Mouse (Mus musculus) ovary, adult 18-20 months (tissue): ENCODE results near the gene Ifi35.
"Not testable (repeated sequence)": the region's sequence is repeated elsewhere in the genome, so short reads cannot be mapped to it uniquely, and the experiment has no call there.

ENCODE experiments used
- DNase-seq: peaks from one replicate; pipeline ENCODE4 v3.0.0; 2022; ENCODE audit warnings: low spot score, mixed read lengths

Gene Ifi35

GRCm38 (mm10) chr11:101447786-101448185, 421 bp upstream of the Ifi35 start:
- no peak for DNase-seq

GRCm38 (mm10) chr11:101448899-101449298, 692 bp downstream of the Ifi35 start:
- DNase-seq: no peak

GRCm38 (mm10) chr11:101449596-101449995, 1.4 kb downstream of the Ifi35 start:
- not testable (repeated sequence) for DNase-seq

GRCm38 (mm10) chr11:101450394-101450793, 2.2 kb downstream of the Ifi35 start:
- DNase-seq: no peak

GRCm38 (mm10) chr11:101451536-101451935, 3.3 kb downstream of the Ifi35 start:
- DNase-seq: no peak

GRCm38 (mm10) chr11:101452093-101452774, 4.0 kb downstream of the Ifi35 start:
- no peak for DNase-seq

GRCm38 (mm10) chr11:101454702-101455101, 6.5 kb downstream of the Ifi35 start:
- no peak for DNase-seq

- no peak for DNase-seq
These were observed 7.4 kb downstream of the Ifi35 start for GRCm38 (mm10) chr11:101455627-101456026.

GRCm38 (mm10) chr11:101457631-101458030, 9.4 kb downstream of the Ifi35 start:
- no peak for DNase-seq

- no peak for DNase-seq
These were observed 10.0 kb downstream of the Ifi35 start for GRCm38 (mm10) chr11:101458217-101458616.

- DNase-seq: no peak
These were observed 11.5 kb downstream of the Ifi35 start for GRCm38 (mm10) chr11:101459716-101460115.

GRCm38 (mm10) chr11:101460321-101460720, 12.1 kb downstream of the Ifi35 start:
- no peak for DNase-seq

- DNase-seq: no peak
These were observed 13.9 kb downstream of the Ifi35 start for GRCm38 (mm10) chr11:101462141-101462540.

- DNase-seq: no peak
These were observed 14.6 kb downstream of the Ifi35 start for GRCm38 (mm10) chr11:101462583-101463440.

GRCm38 (mm10) chr11:101464211-101465100, 16.2 kb downstream of the Ifi35 start, which contains the start of gene Rnd2:
Rnd2 (plus strand) TSS chr11:101464999.
- DNase-seq: no peak

GRCm38 (mm10) chr11:101465101-101465868, 17.1 kb downstream of the Ifi35 start:
- DNase-seq: peak; percentile 61

- peak; percentile 59 for DNase-seq
These were observed 17.8 kb downstream of the Ifi35 start, which contains the start of gene Vat1 for GRCm38 (mm10) chr11:101465869-101466551. Vat1 (minus strand) TSS chr11:101466230.

- not testable (repeated sequence) for DNase-seq
These were observed 18.3 kb downstream of the Ifi35 start for GRCm38 (mm10) chr11:101466552-101466950.

GRCm38 (mm10) chr11:101467477-101468262, 19.5 kb downstream of the Ifi35 start:
- DNase-seq: peak; percentile 67

GRCm38 (mm10) chr11:101468263-101468688, 20.1 kb downstream of the Ifi35 start:
- no peak for DNase-seq
